Mouse (Mus musculus) kidney, embryonic 14.5 days (tissue): ENCODE data around the gene Zfp184. TPM values are rescaled to one million over a fixed set of nuclear protein-coding genes. Genes with fewer than 3 reads are reported as not detected.

Experiments used
- ATAC-seq: fragments of 200-750 bp; cut with Nextera tagmentation; 2 replicates; pipeline ENCODE4 v1.8.0; 2017; ENCODE audit warnings: moderate number of reproducible peaks, mild to moderate bottlenecking, moderate TSS enrichment, moderate library complexity; ENCODE audit not compliant: low FRiP score, low TSS enrichment
- H3K27ac ChIP-seq: fragments of 300-500 bp; sonication (generic); 2 replicates; pipeline ENCODE4 v1.5.1; 2014; ENCODE audit warnings: low read depth, mild to moderate bottlenecking, low read length, moderate library complexity, mixed read lengths
- H3K27me3 ChIP-seq: fragments of 300-500 bp; sonication (generic); 2 replicates; pipeline ENCODE4 v1.6.1; 2014; ENCODE audit warnings: mild to moderate bottlenecking, low read length; ENCODE audit not compliant: control insufficient read depth, insufficient read depth
- H3K36me3 ChIP-seq: fragments of 300-500 bp; sonication (generic); 2 replicates; pipeline ENCODE4 v1.6.1; 2014; ENCODE audit warnings: low read length, mixed read lengths; ENCODE audit not compliant: control insufficient read depth, insufficient read depth
- H3K4me1 ChIP-seq: fragments of 300-500 bp; sonication (generic); 2 replicates; pipeline ENCODE4 v1.6.1; 2014; ENCODE audit warnings: low read length, mixed read lengths; ENCODE audit not compliant: control insufficient read depth, insufficient read depth
- H3K4me2 ChIP-seq: fragments of 300-500 bp; sonication (generic); replicated peaks from 2 replicates; pipeline ENCODE4 v1.6.1; 2014; ENCODE audit warnings: low read depth, mild to moderate bottlenecking, low read length
- H3K4me3 ChIP-seq: fragments of 300-500 bp; sonication (generic); 2 replicates; pipeline ENCODE4 v1.5.1; 2014; ENCODE audit warnings: mild to moderate bottlenecking, low read length
- H3K9ac ChIP-seq: fragments of 300-500 bp; sonication (generic); 2 replicates; pipeline ENCODE4 v1.6.1; 2014; ENCODE audit warnings: low read depth, mild to moderate bottlenecking, low read length, moderate library complexity
- H3K9me3 ChIP-seq: fragments of 300-500 bp; sonication (generic); 2 replicates; pipeline ENCODE4 v1.6.1; 2016; ENCODE audit warnings: low read length; ENCODE audit not compliant: control insufficient read depth
- WGBS: fragments of 180-500 bp; shearing (Covaris S2); extraction: QIAGEN DNeasy Blood & Tissue Kit; methylation state at CpG from one replicate; pipeline ENCODE4 v1.1.7; 2014; 5-methylcytosine and 5-hydroxymethylcytosine counted together
- polyA plus RNA-seq: library from polyadenylated mRNA; unstranded; fragments of >200 nt; fragmentation: Nextera tagmentation; extraction: Ambion mirVana; gene quantifications from 2 replicates; pipeline ENCODE4 v1.2.1, GENCODE M21; 2014

Zfp184 gene
- polyA plus RNA-seq, 1 experiment from 2014 or later: 17.9 TPM

DNA sequence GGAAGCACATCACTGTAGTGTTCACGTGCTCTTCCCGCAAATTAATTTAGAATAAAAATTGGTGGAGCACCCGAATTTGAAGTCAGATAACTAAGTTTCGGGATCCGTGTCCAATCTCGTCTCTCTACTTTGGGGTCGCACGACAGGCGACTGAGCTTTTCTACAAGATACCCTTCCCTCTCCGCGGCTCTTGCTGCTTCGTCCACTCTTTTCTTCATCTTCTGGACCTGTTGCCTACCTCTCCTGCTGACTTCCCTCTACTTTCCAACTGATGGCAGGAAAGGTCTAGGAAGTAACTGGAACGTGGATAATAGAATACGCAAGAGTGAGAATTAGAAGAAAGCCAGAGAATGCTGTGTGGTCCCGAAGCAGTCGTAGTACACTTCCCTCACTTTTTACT, 26.9 kb upstream of the Zfp184 start:
- Histone ChIP-seq H3K36me3 (no peaks in the 10 kb centered on the region), H3K4me1 (no peaks in the 10 kb centered on the region; the same call in 1 of the 2 replicates), H3K9me3 (no peaks in the 10 kb centered on the region), H3K4me2 (peak overlapping the region; percentile 83), H3K27ac (no peak overlapping the region), H3K27me3 (no peaks in the 10 kb centered on the region; the same call in 1 of the 2 replicates), H3K4me3 (peak overlapping the region; percentile 55), H3K9ac (no peak overlapping the region)
- WGBS: 2% methylated on average over 16 of the region's 16 CpGs
- no peak for ATAC-seq

DNA sequence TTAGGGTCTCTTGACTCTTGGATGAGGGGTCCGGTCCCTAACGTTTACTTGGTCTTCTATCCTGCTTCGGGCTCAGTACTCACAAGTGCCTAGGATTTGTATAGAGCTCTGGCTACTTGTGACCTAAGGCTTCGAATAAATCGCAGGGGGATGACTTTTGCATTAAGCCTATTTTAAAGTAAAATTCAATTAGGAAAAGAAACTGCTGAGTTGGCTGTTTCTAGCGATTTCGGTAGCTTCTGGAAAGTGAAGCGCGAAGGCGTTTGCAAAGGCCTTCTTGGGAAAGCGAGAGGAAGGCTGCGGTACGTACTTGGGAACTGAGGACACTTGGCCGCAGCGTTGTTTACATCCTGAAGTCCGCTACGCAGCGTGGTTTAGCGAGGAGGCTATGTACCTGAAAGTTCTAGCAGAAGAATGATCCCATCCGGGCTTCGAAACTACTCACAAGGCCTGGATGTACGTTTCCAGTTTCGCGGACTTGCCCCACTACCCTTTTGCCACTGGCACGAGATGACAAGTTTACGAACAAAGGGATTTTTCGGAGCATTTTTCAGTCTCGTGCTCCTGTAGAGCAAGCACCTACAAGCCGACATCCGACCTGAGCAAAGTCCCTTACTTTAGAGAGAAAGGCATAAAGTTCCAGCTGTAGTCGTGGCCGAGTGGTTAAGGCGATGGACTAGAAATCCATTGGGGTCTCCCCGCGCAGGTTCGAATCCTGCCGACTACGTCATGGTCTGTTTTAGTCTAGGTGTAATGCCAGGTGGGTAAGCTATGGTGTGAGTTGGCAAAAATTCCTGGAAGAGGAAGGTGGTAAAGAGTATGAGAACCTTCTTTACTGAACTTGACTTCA, 26.1 kb upstream of the Zfp184 start:
- Histone ChIP-seq H3K9ac (peak overlapping the region; percentile 59), H3K4me2 (peak overlapping the region; percentile 83), H3K27ac (0 out of 2 replicates have a peak overlapping the region, but pooled peaks have one; percentile 27), H3K27me3 (no peaks in the 10 kb centered on the region; the same call in 1 of the 2 replicates), H3K4me3 (peak overlapping the region; percentile 55), H3K9me3 (no peaks in the 10 kb centered on the region), H3K4me1 (no peaks in the 10 kb centered on the region; the same call in 1 of the 2 replicates), H3K36me3 (no peaks in the 10 kb centered on the region)
- WGBS: under 1% methylated on average over 38 of the region's 38 CpGs
- peak; percentile 90 for ATAC-seq

DNA sequence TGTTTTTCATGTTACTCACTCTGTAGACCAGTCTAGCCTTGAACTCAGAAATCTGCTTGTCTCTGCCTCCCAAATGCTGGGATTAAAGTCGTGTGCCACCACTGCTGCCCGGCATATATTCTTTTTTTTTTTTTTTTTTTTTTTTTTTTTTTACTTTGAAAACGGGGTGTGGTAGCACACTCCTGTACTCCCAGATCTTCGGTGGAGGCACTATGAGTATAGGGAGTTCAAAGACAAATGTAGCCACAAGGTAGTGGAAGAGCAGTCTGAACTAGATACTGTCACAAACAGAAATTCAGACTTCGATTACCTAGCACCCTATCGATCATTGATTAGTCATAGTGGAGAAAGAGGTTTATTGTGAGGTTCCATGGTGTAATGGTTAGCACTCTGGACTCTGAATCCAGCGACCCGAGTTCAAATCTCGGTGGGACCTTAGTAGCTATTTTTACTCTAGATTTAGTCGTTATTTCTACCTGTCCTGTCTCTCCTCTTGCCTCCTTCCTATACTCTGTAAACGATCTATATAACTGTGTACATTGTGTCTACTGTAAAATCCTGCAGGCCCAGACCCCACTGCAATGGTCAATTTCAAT, 25.0 kb upstream of the Zfp184 start:
- Histone ChIP-seq H3K27ac (no peak overlapping the region), H3K4me3 (no peak overlapping the region; the same call in 1 of the 2 replicates), H3K9ac (no peak overlapping the region), H3K27me3 (no peaks in the 10 kb centered on the region; the same call in 1 of the 2 replicates), H3K4me2 (peak overlapping the region; percentile 83), H3K9me3 (no peaks in the 10 kb centered on the region), H3K36me3 (no peaks in the 10 kb centered on the region), H3K4me1 (no peaks in the 10 kb centered on the region)
- 6% methylated on average over 11 of the region's 11 CpGs for WGBS
- ATAC-seq: no peak

DNA sequence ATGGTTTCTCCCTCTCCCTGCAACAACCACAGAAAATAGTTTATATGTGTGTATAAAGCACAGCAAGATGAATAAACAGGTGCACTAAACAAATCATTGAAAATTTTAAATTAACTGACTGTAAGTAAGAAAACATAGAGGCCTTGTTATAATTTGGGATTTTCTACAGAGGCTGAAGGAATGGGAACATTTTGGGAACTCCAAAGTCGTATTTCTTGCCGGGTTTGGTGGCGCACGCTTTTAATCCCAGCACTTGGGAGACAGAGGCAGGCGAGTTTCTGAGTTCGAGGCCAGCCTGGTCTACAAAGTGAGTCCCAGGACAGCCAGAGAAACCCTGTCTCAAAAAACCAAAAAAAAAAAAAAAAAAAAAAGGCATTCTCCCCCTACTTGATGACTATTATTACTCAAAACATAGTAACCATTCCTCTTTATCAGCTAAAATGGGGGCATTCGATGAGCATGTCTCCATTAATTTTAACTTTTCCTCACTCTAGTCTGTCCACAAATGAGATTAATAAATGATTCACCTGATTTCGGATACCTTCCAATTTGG, 24.1 kb upstream of the Zfp184 start:
- WGBS: 32% methylated on average over 8 of the region's 8 CpGs

DNA sequence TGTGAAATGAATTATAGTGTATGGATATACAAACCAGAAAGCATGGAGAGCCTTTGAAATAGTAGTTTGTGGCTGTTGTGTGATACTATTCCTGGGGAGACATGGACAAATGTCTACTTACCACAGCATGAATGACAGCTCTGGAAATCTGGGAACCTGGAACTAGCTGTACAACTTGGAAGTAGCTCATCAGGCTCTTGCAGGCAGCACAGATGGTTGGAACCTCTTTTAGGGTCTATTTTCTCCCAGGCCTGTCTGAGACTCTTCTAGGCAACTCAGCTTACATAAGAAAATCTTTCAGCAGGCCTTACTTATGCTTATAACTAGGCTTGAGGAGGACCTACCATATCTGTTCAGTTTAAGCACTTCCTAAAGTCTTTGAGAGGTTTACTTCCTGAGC, 21.5 kb upstream of the Zfp184 start:
- H3K27me3 ChIP-seq: no peaks in the 10 kb centered on the region
- no peaks in the 10 kb centered on the region for H3K36me3 ChIP-seq
- H3K4me2 ChIP-seq: no peak overlapping the region
- no peaks in the 10 kb centered on the region for H3K4me1 ChIP-seq
- H3K9ac ChIP-seq: no peak overlapping the region
- H3K27ac ChIP-seq: no peak overlapping the region
- ATAC-seq: no peak
- no peak overlapping the region for H3K4me3 ChIP-seq
- no peaks in the 10 kb centered on the region for H3K9me3 ChIP-seq

More for the DNA sequence above, 24.1 kb upstream of the Zfp184 start:
- Histone ChIP-seq H3K27me3 (no peaks in the 10 kb centered on the region; the same call in 1 of the 2 replicates), H3K36me3 (no peaks in the 10 kb centered on the region), H3K27ac (no peak overlapping the region), H3K9me3 (no peaks in the 10 kb centered on the region), H3K9ac (no peak overlapping the region), H3K4me2 (no peak overlapping the region), H3K4me1 (no peaks in the 10 kb centered on the region), H3K4me3 (no peak overlapping the region)
- no peak for ATAC-seq

DNA sequence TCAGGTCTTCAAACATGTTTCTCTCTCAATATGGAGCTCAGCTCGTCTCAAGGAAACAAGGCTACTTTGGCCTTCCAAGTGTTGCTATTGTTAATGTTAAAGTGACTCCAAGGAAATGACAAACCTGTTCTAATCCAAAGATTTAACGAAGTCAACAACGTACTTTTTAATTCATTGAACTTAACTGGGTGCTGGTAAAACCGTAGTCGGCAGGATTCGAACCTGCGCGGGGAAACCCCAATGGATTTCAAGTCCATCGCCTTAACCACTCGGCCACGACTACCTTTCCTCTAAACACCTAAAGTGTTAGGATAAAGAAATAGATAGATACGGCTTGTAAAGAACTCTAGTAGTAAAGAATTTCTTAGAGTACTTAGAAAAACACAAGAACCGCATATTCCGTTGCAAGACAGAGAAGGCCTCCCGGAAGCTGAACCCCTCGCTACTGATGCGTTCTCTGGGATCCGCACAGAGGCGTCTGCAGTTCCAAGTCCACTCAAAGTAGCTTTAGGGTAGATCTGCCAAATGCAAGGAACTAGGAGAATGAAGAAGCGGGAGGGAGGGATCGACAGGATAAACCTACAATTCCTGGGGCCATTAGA, 20.1 kb upstream of the Zfp184 start:
- Histone ChIP-seq H3K9me3 (no peaks in the 10 kb centered on the region), H3K4me2 (peak overlapping the region; percentile 33), H3K4me3 (peak overlapping the region; percentile 24), H3K36me3 (no peaks in the 10 kb centered on the region), H3K27me3 (no peaks in the 10 kb centered on the region), H3K27ac (no peak overlapping the region), H3K4me1 (no peaks in the 10 kb centered on the region), H3K9ac (no peak overlapping the region)
- no peak; the same call in 1 of the 2 replicates for ATAC-seq
- 5% methylated on average over 21 of the region's 21 CpGs for WGBS

DNA sequence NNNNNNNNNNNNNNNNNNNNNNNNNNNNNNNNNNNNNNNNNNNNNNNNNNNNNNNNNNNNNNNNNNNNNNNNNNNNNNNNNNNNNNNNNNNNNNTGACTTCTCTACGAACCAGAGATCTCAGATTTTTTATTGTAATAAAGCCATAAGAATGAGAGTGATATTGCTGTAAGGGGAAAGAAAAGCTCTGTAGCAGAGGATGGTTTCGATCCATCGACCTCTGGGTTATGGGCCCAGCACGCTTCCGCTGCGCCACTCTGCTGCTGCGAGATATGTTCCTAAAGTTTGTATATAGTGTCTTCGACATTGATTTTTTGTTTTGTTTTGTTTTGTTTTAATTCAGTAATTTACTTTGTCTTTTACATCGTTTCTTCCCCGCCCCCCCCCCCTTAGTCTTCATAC, 13.9 kb upstream of the Zfp184 start:
- 20% methylated on average over 10 of the region's 10 CpGs for WGBS
- ATAC-seq: peak; percentile 26; the same call in 1 of the 2 replicates
- Histone ChIP-seq H3K9ac (no peak overlapping the region), H3K4me1 (no peaks in the 10 kb centered on the region), H3K4me2 (no peak overlapping the region), H3K36me3 (no peaks in the 10 kb centered on the region), H3K9me3 (no peaks in the 10 kb centered on the region), H3K27me3 (no peaks in the 10 kb centered on the region), H3K4me3 (no peak overlapping the region), H3K27ac (no peak overlapping the region)

DNA sequence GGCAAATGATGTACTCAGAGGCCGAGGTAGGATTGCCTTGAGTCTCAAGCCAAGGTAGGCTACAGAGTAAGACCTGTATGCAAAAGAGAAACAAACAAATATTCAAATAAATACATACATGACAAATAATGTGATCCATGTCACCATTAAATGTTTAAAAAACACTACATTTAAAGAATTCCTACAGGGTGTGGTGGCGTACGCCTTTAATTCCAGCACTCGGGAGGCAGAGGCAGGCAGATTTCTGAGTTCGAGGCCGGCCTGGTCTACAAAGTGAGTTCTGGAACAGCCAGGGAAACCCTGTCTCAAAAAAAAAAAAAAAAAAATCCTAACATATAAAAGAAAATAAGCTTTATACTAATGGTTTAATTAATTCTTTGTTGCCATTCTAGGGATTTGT, 13.2 kb upstream of the Zfp184 start:
- H3K4me2 ChIP-seq: no peak overlapping the region

More for the DNA sequence above, 13.2 kb upstream of the Zfp184 start:
- WGBS: 65% methylated on average over 6 of the region's 6 CpGs
- Histone ChIP-seq H3K4me1 (no peaks in the 10 kb centered on the region), H3K4me3 (no peak overlapping the region), H3K36me3 (no peaks in the 10 kb centered on the region), H3K27me3 (no peaks in the 10 kb centered on the region), H3K27ac (no peak overlapping the region), H3K9ac (no peak overlapping the region), H3K9me3 (no peaks in the 10 kb centered on the region)
- no peak for ATAC-seq
